11 mouse cellular contexts compared by ENCODE assay signal in the genomic region with DNA sequence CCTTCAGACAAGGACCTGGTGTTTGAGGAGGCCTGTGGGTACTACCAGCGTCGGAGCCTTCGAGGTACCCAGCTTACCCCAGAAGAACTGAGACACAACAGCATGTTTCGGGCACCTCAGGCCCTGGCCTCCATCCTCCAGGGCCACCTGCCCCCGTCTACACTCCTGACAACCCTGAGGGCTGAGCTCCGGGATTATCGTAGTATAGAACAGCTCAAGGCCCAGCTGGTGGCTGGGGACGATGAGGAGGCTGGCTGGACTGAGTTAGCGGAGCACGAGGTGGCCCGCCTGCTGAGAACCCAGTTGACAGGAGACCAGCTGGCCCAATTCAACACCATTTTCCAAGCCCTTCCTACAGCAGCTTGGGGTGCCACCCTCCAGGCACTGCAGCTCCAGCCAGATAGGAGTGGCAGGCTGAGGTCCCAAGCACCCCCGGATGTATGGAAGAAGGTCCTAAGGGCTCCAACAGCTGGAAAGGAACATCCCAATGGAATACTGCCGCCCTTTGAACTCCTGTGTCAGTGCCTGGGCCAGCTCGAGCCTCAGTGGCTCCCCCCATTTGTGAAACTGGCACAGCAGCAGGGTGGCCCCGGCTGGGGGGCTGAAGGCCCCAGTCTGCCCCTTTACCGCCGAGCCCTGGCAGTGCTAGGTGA. TPM values are rescaled to one million over a fixed set of nuclear protein-coding genes. Genes with fewer than 3 reads are reported as not detected.
DNase-seq lines count a peak whose midpoint lies in the region; ATAC-seq and TF ChIP-seq lines count a peak whose summit lies in the region.
"Had no signal": no experiment of that assay in that cellular context is flagged by ENCODE, and none has a peak within 500 bp of the region (broad histone marks: within the 10 kb centered on the region; RNA-seq: fewer than 3 reads in every experiment).

No protein-coding gene starts in this region.

- no peak for TF ChIP-seq POLR2A in limb, embryonic 14.5 days (IDR thresholded peaks at IDR 0.05; ENCODE audit: borderline replicate concordance, extremely low read depth, insufficient read depth, insufficient read length)

- H3K9me3 ChIP-seq in heart, embryonic 13.5 days: no peaks in the 10 kb centered on the region
- H3K9me3 ChIP-seq in liver, embryonic 11.5 days (ENCODE audit: control insufficient read depth, low read length): no peaks in the 10 kb centered on the region
- H3K9me3 ChIP-seq in ES-E14 (ENCODE audit: control insufficient read depth, insufficient read depth, low read depth, low read length): no peaks in the 10 kb centered on the region
- H3K9me3 ChIP-seq in limb, embryonic 14.5 days (ENCODE audit: control insufficient read depth, low read length): no peaks in the 10 kb centered on the region
- H3K9me3 ChIP-seq: limb, embryonic 12.5 days had no signal

- no peaks in the 10 kb centered on the region for H3K27me3 ChIP-seq in heart, embryonic 13.5 days (replicated peaks)
- no peaks in the 10 kb centered on the region for H3K27me3 ChIP-seq in liver, embryonic 11.5 days (replicated peaks; ENCODE audit: control insufficient read depth, insufficient read depth, low read length)
- no peaks in the 10 kb centered on the region for H3K27me3 ChIP-seq in limb, embryonic 14.5 days (ENCODE audit: control insufficient read depth, insufficient read depth, low read length)

- in situ Hi-C loops in ES-E14 (cut with MboI; ENCODE audit: low sequenced_read_pairs in 2 of 2, unreplicated experiment in 2 of 2): no loop called here

- ATAC-seq in heart, embryonic 13.5 days (ENCODE audit: extremely low read depth, insufficient number of reproducible peaks, low FRiP score, low TSS enrichment): no peak
- ATAC-seq in liver, embryonic 11.5 days (replicated peaks; ENCODE audit: low FRiP score): no peak
- ATAC-seq in limb, embryonic 14.5 days (ENCODE audit: low FRiP score, low read depth): no peak

- intact Hi-C loops in heart, postnatal 14 days (cut with DNase I): no loop called here

- no peak for DNase-seq in heart, postnatal 14 days
- no peak for DNase-seq in liver, embryonic 11.5 days (ENCODE audit: low spot score)
- no peak for DNase-seq in liver
- no peak for DNase-seq in ES-E14 (ENCODE audit: low read depth, low spot score)
- no peak for DNase-seq in limb, embryonic 14.5 days (ENCODE audit: low spot score)
- DNase-seq in ovary, adult 18-20 months (ENCODE audit: low spot score): no peak
- DNase-seq: gastrocnemius, postnatal 10 days; lung, postnatal 36 days; right cerebral cortex, adult 18-20 months had no signal

- H3K4me3 ChIP-seq in heart, embryonic 13.5 days: peak overlapping the region; percentile 78
- H3K4me3 ChIP-seq in liver, embryonic 11.5 days (ENCODE audit: low read depth, low read length): peak overlapping the region; percentile 80; the same call in 1 of the 2 replicates
- peak overlapping the region; percentile 38 to 46; a peak in 2 of 4 replicates for H3K4me3 ChIP-seq in ES-E14 (ENCODE audit: insufficient read depth in 1 of 2, low read depth in 1 of 2, low read length in 2 of 2, poor library complexity in 1 of 2, severe bottlenecking in 1 of 2)
- no peak overlapping the region for H3K4me3 ChIP-seq in limb, embryonic 14.5 days (replicated peaks; ENCODE audit: low read length)

- H3K27ac ChIP-seq in heart, embryonic 13.5 days (replicated peaks): no peak overlapping the region
- H3K27ac ChIP-seq in liver, embryonic 11.5 days (ENCODE audit: low read depth, low read length): no peak overlapping the region
- no peak overlapping the region for H3K27ac ChIP-seq in ES-E14 (ENCODE audit: insufficient read depth, low read depth, low read length, poor library complexity, severe bottlenecking)
- no peak overlapping the region for H3K27ac ChIP-seq in limb, embryonic 14.5 days (replicated peaks; ENCODE audit: low read depth, low read length)
- H3K27ac ChIP-seq: limb, embryonic 12.5 days had no signal

- peak overlapping the region; percentile 87 for H3K4me2 ChIP-seq in heart, embryonic 13.5 days
- H3K4me2 ChIP-seq in liver, embryonic 11.5 days: peak overlapping the region; percentile 96
- 0 out of 2 replicates have a peak overlapping the region, but pooled peaks have one; percentile 100 for H3K4me2 ChIP-seq in limb, embryonic 14.5 days (replicated peaks; ENCODE audit: low read depth, low read length, severe bottlenecking)

- 76% methylated on average over 17 of the region's 17 CpGs for WGBS in heart, embryonic 13.5 days
- WGBS in liver, embryonic 11.5 days: 85% methylated on average over 17 of the region's 17 CpGs
- WGBS in limb, embryonic 14.5 days: 80% methylated on average over 17 of the region's 17 CpGs

- peaks cover 18% of the 10 kb centered on the region for H3K36me3 ChIP-seq in heart, embryonic 13.5 days
- H3K36me3 ChIP-seq in liver, embryonic 11.5 days (ENCODE audit: control insufficient read depth, insufficient read depth, low read length): no peaks in the 10 kb centered on the region; the same call in 1 of the 2 replicates
- no peaks in the 10 kb centered on the region for H3K36me3 ChIP-seq in ES-E14 (ENCODE audit: control insufficient read depth, insufficient read depth, low read length, poor library complexity, severe bottlenecking)
- H3K36me3 ChIP-seq in limb, embryonic 14.5 days (ENCODE audit: control insufficient read depth, insufficient read depth, low read length): no peaks in the 10 kb centered on the region; the same call in none of the 2 replicates

- H3K9ac ChIP-seq in heart, embryonic 13.5 days: peak overlapping the region; percentile 91; the same call in 1 of the 2 replicates
- H3K9ac ChIP-seq in liver, embryonic 11.5 days (ENCODE audit: low read depth, low read length): no peak overlapping the region
- no peak overlapping the region for H3K9ac ChIP-seq in ES-E14 (ENCODE audit: insufficient read depth, low read depth, low read length, poor library complexity, severe bottlenecking)
- H3K9ac ChIP-seq in limb, embryonic 14.5 days (ENCODE audit: low read depth, low read length, severe bottlenecking): no peak overlapping the region

- peaks cover 20% of the 10 kb centered on the region for H3K4me1 ChIP-seq in heart, embryonic 13.5 days
- H3K4me1 ChIP-seq in liver, embryonic 11.5 days (replicated peaks; ENCODE audit: control insufficient read depth, insufficient read depth, low read length): peaks cover 6% of the 10 kb centered on the region
- peaks cover 0 to 2% of the 10 kb centered on the region in 2 experiments; a peak in 1 of 4 replicates for H3K4me1 ChIP-seq in ES-E14 (ENCODE audit: control insufficient read depth in 2 of 2, insufficient read depth in 2 of 2, low read length in 2 of 2, poor library complexity in 1 of 2)
- peaks cover 8% of the 10 kb centered on the region; the same call in 1 of the 2 replicates for H3K4me1 ChIP-seq in limb, embryonic 14.5 days (ENCODE audit: control insufficient read depth, insufficient read depth, low read length)

TF ChIP-seq in ES-E14, 5 proteins besides CTCF, POLR2A, EP300 and RAD21:
- no peak for TF ChIP-seq MAFK (IDR thresholded peaks at IDR 0.05; ENCODE audit: insufficient read depth, low read depth, low read length)
- TF ChIP-seq ZC3H11A (IDR thresholded peaks at IDR 0.05; ENCODE audit: borderline replicate concordance, low read depth, low read length): no peak
- no peak for TF ChIP-seq HCFC1 (IDR thresholded peaks at IDR 0.05; ENCODE audit: borderline replicate concordance, insufficient read depth, low read length)
- TF ChIP-seq CHD2 (IDR thresholded peaks at IDR 0.05; ENCODE audit: low read depth, low read length): no peak
- no peak for TF ChIP-seq ZNF384 (IDR thresholded peaks at IDR 0.05; ENCODE audit: low read depth, low read length)

RNA-seq across cellular contexts. Expression of a gene that starts 1.6 kb away (rescaled TPM):
- 5.9 and 6.3 TPM in 2 replicates for polyA plus RNA-seq in heart, embryonic 13.5 days (2015; fragmentation: Nextera tagmentation; extraction: Ambion mirVana)
- total RNA-seq in heart, postnatal 14 days (2021): 1 to 10 TPM; 6.3 to 6.5 TPM
- 4.9 and 5.4 TPM in 2 replicates for polyA plus RNA-seq in liver, embryonic 11.5 days (2014; fragmentation: Nextera tagmentation; extraction: Ambion mirVana)
- total RNA-seq in ES-E14 (2012; rRNA removed): 4.9 and 6.9 TPM in 2 replicates
- 4.2 and 5.1 TPM in 2 replicates for polyA plus RNA-seq in limb, embryonic 14.5 days (2012; rRNA removed)
- 5.6 and 6.0 TPM in 2 replicates for polyA plus RNA-seq in limb, embryonic 14.5 days (2014; fragmentation: Nextera tagmentation; extraction: Ambion mirVana)

RNA-seq across cellular contexts. Expression of a gene that starts 6.7 kb away (rescaled TPM):
- polyA plus RNA-seq in heart, embryonic 13.5 days (2015; fragmentation: Nextera tagmentation; extraction: Ambion mirVana): 12.7 and 13.0 TPM in 2 replicates
- 10 to 100 TPM; 12.9 to 16.5 TPM for total RNA-seq in heart, postnatal 14 days (2021)
- polyA plus RNA-seq in liver, embryonic 11.5 days (2014; fragmentation: Nextera tagmentation; extraction: Ambion mirVana): 9.2 and 12.2 TPM in 2 replicates
- 8.0 and 10.1 TPM in 2 replicates for total RNA-seq in ES-E14 (2012; rRNA removed)
- 13.7 and 15.6 TPM in 2 replicates for polyA plus RNA-seq in limb, embryonic 14.5 days (2012; rRNA removed)
- 13.6 and 15.7 TPM in 2 replicates for polyA plus RNA-seq in limb, embryonic 14.5 days (2014; fragmentation: Nextera tagmentation; extraction: Ambion mirVana)

RNA-seq across cellular contexts. Expression of a gene that starts 39.7 kb away (rescaled TPM):
- polyA plus RNA-seq in heart, embryonic 13.5 days (2015; fragmentation: Nextera tagmentation; extraction: Ambion mirVana): 19.9 and 21.4 TPM in 2 replicates
- 10 to 100 TPM; 13.8 to 14.1 TPM for total RNA-seq in heart, postnatal 14 days (2021)
- polyA plus RNA-seq in liver, embryonic 11.5 days (2014; fragmentation: Nextera tagmentation; extraction: Ambion mirVana): 73.2 and 77.2 TPM in 2 replicates
- 68.4 and 75.1 TPM in 2 replicates for total RNA-seq in ES-E14 (2012; rRNA removed)
- 61.5 and 76.4 TPM in 2 replicates for polyA plus RNA-seq in limb, embryonic 14.5 days (2012; rRNA removed)
- polyA plus RNA-seq in limb, embryonic 14.5 days (2014; fragmentation: Nextera tagmentation; extraction: Ambion mirVana): 40.5 and 50.5 TPM in 2 replicates

RNA-seq across cellular contexts. Expression of a gene that starts 40.1 kb away (rescaled TPM):
- 64.7 and 69.7 TPM in 2 replicates for polyA plus RNA-seq in heart, embryonic 13.5 days (2015; fragmentation: Nextera tagmentation; extraction: Ambion mirVana)
- 10 to 100 TPM; 54.4 to 61.0 TPM for total RNA-seq in heart, postnatal 14 days (2021)
- 67.5 and 78.9 TPM in 2 replicates for polyA plus RNA-seq in liver, embryonic 11.5 days (2014; fragmentation: Nextera tagmentation; extraction: Ambion mirVana)
- total RNA-seq in ES-E14 (2012; rRNA removed): 123 and 207 TPM in 2 replicates
- 412 and 480 TPM in 2 replicates for polyA plus RNA-seq in limb, embryonic 14.5 days (2012; rRNA removed)
- polyA plus RNA-seq in limb, embryonic 14.5 days (2014; fragmentation: Nextera tagmentation; extraction: Ambion mirVana): 93.8 and 108 TPM in 2 replicates
